Mouse (Mus musculus): ENCODE measurements at regions not wholly inside any gene's neighbourhood (a gene's known extent, or its start where the extent isn't known, plus 50 kb on each side); places are given as distances from the start of the nearest gene placed in this dataset.

GRCm38 (mm10) chr1:193433493-193434021 lies 63.5 kb upstream of the Camk1g start:
- no peak for DNase-seq (ENCODE audit: inconsistent age in 2 of 2, low spot score in 1 of 2)

- no peak for DNase-seq (ENCODE audit: inconsistent age in 2 of 2, low spot score in 1 of 2)
These were observed 60.1 kb upstream of the Camk1g start for GRCm38 (mm10) chr1:193430231-193430630.

- DNase-seq (ENCODE audit: inconsistent age in 2 of 2, low spot score in 1 of 2), result no peak
These were observed 53.6 kb upstream of the Camk1g start for GRCm38 (mm10) chr1:193423653-193424075.

- no peak for DNase-seq (ENCODE audit: inconsistent age in 2 of 2, low spot score in 1 of 2)
These were observed 52.8 kb upstream of the Camk1g start for GRCm38 (mm10) chr1:193422886-193423285.

- no peak for DNase-seq (ENCODE audit: inconsistent age in 2 of 2, low spot score in 1 of 2)
These were observed 51.7 kb upstream of the Camk1g start for GRCm38 (mm10) chr1:193421820-193422219.

GRCm38 (mm10) chr1:193421414-193421813 lies 51.3 kb upstream of the Camk1g start:
- no peak for DNase-seq (ENCODE audit: inconsistent age in 2 of 2, low spot score in 1 of 2)
